Mouse (Mus musculus) testis, postnatal 14 days (tissue): ENCODE results near the gene Cldn7.
A peak's percentile ranks its signal among the peaks of the same experiment; 100 is the strongest.
"Not testable (repeated sequence)": the region's sequence is repeated elsewhere in the genome, so short reads cannot be mapped to it uniquely, and the experiment has no call there.

Experiments used
- DNase-seq: peaks from one replicate; pipeline ENCODE4 v3.0.0; 2021; ENCODE audit warnings: low spot score

Cldn7 gene

GRCm38 (mm10) chr11:69964650-69965270 is at the start of gene Cldn7:
Gene Cldn7 (plus strand): TSS chr11:69964779.
- DNase-seq: no peak

- no peak for DNase-seq
These were observed 49.6 kb upstream of the Cldn7 start for GRCm38 (mm10) chr11:69914917-69915430.

GRCm38 (mm10) chr11:69915667-69916627 is 48.6 kb upstream of the Cldn7 start:
- DNase-seq: no peak

GRCm38 (mm10) chr11:69916652-69917378 is 47.8 kb upstream of the Cldn7 start:
- not testable (repeated sequence) for DNase-seq

GRCm38 (mm10) chr11:69917379-69917948 is 47.1 kb upstream of the Cldn7 start:
- no peak for DNase-seq

GRCm38 (mm10) chr11:69918118-69918517 is 46.5 kb upstream of the Cldn7 start:
- no peak for DNase-seq

- no peak for DNase-seq
These were observed 45.5 kb upstream of the Cldn7 start for GRCm38 (mm10) chr11:69919053-69919452.

GRCm38 (mm10) chr11:69919661-69920265 is 44.8 kb upstream of the Cldn7 start:
- peak; percentile 62 for DNase-seq

- peak; percentile 85 for DNase-seq
These were observed 44.1 kb upstream of the Cldn7 start for GRCm38 (mm10) chr11:69920266-69921031.

GRCm38 (mm10) chr11:69921114-69922011 is 43.2 kb upstream of the Cldn7 start, which contains the start of gene Eif5a:
Gene Eif5a (minus strand): TSS chr11:69921958.
- DNase-seq: peak; percentile 100

GRCm38 (mm10) chr11:69922012-69922756 is 42.4 kb upstream of the Cldn7 start:
- DNase-seq: no peak

GRCm38 (mm10) chr11:69922796-69923195 is 41.8 kb upstream of the Cldn7 start:
- no peak for DNase-seq

- DNase-seq: no peak
These were observed 37.1 kb upstream of the Cldn7 start for GRCm38 (mm10) chr11:69927501-69927900.

GRCm38 (mm10) chr11:69929712-69930111 is 34.9 kb upstream of the Cldn7 start:
- DNase-seq: no peak

- DNase-seq: not testable (repeated sequence)
These were observed 34.4 kb upstream of the Cldn7 start for GRCm38 (mm10) chr11:69930176-69930575.

- DNase-seq: no peak
These were observed 33.5 kb upstream of the Cldn7 start for GRCm38 (mm10) chr11:69930967-69931537.

GRCm38 (mm10) chr11:69931769-69932168 is 32.8 kb upstream of the Cldn7 start:
- no peak for DNase-seq

GRCm38 (mm10) chr11:69932254-69932653 is 32.3 kb upstream of the Cldn7 start:
- no peak for DNase-seq
